Mouse (Mus musculus): Measurements from ENCODE around the gene Dok4.

Dok4 gene

GRCm38 (mm10) chr8:94876197-94876730 is at the start of gene Dok4:
Gene Dok4 (minus strand): TSS chr8:94876330.
- peak; percentile 83 for DNase-seq (ENCODE audit: low read depth, low spot score)

- no peak for DNase-seq (ENCODE audit: low read depth, low spot score)
Measured at GRCm38 (mm10) chr8:94923405-94923804, 47.3 kb upstream of the Dok4 start, which contains the start of gene Adgrg5. Gene Adgrg5 (plus strand): TSS chr8:94923694.

GRCm38 (mm10) chr8:94922602-94923001 is 46.5 kb upstream of the Dok4 start:
- peak; percentile 73 for DNase-seq (ENCODE audit: low read depth, low spot score)

GRCm38 (mm10) chr8:94922176-94922575 is 46.0 kb upstream of the Dok4 start:
- DNase-seq (ENCODE audit: low read depth, low spot score) = no peak

DNA sequence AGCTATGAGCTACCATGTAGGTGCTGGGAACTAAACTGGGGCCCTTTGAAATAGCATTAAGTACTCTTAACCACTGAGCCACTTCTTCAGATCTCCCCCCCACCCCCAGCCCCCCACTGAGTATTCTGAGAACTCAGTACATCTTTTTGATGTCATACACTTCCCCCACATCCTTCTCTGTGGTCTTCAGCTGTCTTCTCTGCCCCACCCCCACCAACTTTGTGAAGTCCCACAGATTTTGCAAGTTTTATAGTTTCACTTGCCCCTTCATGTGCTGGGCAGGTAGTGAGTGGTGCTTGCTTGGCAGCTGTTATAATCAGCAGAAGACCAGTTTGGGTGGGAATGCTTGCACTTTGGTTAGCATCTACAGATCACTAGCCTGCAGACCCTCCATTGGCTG is 43.1 kb upstream of the Dok4 start:
- no peak for DNase-seq (ENCODE audit: low read depth, low spot score)

DNA sequence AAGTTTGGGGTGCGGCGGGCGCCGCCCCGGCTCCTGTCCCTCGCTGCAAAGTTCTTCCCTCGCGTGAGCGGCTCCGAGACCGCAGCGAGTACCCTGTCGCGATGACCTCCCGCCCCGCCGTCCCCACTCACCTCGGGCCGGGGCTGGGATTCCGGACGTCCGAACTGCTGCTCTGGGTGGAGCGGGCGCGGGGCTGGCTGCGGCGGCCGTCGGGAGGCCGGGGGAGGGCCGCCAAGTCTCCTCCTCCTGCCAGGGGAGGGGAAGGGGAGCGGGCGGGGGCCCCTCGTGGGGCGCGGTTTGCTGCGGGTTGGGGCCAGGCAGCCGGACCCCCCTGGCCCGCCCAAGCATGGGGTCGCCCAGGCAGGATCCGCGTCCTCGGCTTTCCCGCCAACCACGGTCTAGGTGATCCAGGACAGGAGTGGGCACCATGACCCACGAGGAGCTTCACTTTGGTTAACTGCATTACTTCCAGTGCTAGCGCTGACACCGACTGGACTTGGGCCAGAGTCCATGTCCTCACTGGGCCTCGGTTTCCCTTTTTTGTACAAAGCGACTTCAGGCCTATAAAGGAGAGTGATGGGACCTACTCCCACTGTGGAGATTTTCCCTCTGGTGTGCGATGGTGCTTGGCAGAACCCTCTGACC is 41.8 kb upstream of the Dok4 start, which contains the start of gene Ccdc102a:
Gene Ccdc102a, minus strand, starts transcription at position 248 of the 645 bp plus-strand sequence.
- DNase-seq (ENCODE audit: low read depth, low spot score) = peak; percentile 16

DNA sequence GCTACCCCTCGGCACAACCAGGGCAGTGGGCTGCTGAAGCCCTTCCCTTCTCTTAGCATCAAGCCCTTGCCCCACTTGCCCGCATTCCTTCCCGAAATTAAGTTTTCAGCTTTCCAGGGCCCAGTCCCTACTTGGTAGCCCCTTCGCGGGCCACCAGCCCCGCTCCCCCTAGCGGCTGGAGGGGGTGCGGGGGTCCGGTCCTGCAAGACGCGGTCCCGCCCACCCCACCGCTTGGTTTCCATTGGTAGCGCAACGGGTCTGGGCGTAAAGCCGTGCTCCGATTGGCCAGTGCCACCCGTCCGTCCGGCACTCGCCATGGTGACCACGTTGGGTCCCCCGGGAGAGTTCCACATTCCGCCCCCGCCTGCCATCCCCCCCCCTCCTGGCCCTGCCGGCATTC is 41.2 kb upstream of the Dok4 start:
- DNase-seq (ENCODE audit: low read depth, low spot score) = peak; percentile 97

DNA sequence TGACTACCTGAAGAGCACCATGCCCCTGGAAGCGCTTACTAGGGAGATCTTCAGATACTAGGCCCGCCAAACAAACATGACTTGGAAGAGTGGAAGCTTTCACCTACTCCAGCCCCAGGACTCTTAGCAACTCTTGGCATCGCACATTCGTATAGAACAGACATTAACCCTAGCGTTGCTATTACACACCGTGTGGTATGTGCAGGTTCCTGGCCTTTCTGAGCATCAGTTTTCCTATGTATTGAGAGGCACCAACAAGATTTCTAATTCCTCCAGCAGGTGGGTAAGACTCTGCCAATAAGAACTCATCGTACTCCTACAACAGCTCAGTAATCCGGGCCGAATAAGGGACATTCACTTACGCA is 40.8 kb upstream of the Dok4 start:
- no peak for DNase-seq (ENCODE audit: low read depth, low spot score)

GRCm38 (mm10) chr8:94916311-94916959 is 40.3 kb upstream of the Dok4 start:
- no peak for DNase-seq (ENCODE audit: low read depth, low spot score)

- DNase-seq (ENCODE audit: low read depth, low spot score) = no peak
Measured at GRCm38 (mm10) chr8:94914701-94915101, 38.6 kb upstream of the Dok4 start.

DNA sequence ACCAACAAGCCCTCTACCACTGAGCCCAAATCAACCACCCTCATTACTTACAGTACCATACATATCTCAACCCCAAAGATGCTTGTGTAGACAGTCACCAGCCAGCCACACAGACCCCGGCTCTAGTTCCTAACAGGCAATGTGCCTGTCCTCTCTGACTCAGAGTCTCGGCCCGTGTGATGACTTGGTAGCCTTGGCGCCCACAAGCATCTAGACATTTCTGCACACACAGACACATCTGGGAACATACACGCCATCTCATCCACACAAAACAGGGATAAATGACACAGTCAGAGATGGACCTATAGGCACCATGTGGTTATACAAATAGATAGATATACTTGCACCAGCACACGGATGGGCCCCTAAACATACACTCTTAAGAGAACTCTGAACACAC is 38.1 kb upstream of the Dok4 start:
- DNase-seq (ENCODE audit: low read depth, low spot score) = no peak

GRCm38 (mm10) chr8:94913061-94913660 is 37.0 kb upstream of the Dok4 start:
- DNase-seq (ENCODE audit: low read depth, low spot score) = peak; percentile 95

- peak; percentile 90 for DNase-seq (ENCODE audit: low read depth, low spot score)
Measured at GRCm38 (mm10) chr8:94908847-94909246, 32.7 kb upstream of the Dok4 start.

DNA sequence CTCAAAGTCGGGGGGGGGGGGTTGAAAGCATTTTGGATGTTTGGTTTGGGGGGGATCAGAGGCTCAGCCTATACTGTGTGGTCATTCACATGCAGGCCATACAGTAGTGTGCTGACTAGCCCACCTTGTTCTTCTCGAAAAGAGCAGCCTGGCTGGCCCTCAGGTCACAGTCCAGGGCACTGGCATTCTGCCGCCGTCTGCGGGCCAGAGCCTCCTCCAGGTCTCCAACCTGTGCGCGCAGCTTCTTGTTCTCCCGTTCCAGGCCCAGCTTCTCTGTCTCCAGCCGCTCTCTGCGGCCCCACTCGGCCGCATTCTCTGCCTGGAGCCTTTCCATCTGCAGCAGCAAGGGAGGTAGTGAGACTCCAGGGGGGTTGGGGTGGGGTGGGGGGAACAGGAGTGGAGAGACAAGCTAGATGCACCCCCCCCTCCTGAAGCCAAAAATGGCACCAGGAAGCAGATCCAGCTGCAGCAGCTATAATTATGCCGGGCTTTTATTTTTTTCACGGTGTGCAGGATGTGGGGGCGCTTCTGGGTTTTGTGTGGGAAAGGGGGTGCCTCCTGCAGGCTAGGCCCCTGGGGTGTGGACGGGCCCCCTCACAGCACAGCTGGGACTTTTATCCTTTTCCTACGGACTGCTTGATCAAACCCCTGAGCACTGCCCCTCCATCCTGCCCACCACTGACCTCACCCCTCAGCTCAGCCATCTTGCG is 31.6 kb upstream of the Dok4 start:
- no peak for DNase-seq (ENCODE audit: low read depth, low spot score)

DNA sequence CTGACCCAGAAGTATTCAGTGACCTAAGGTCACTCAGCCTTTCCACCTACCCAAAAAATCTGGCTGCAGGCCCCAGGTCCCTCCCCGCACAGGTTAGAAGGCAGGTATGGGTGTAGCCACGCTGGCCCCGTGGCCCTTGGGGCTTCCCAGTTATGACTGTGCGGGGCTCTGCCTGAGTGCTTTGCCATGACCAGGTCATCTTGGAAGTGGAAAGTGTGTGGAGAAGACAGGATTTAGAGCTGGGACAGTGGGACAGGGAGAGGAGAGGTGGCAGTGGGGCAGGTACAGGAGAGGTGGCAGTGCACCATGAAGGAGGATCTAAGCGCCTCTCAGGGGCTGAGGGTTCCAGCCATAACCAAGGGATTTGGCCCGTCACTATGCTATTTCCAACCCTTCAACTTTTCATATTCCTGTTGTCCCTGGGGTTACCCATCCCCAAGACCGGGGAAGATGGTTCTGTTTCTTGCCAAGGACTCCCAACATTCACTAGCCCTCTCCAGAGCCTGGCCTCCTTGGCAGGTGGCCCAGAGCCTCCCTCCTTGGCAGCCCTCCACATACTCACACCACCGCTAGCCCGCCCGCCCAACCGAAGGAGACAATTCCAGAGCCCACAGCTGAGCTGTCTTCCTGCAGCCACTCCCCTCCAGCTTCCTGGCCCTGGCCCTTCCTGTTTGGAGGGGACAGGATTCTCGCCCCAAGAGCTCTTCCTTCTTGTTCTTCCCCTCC is 28.5 kb upstream of the Dok4 start:
- no peak for DNase-seq (ENCODE audit: low read depth, low spot score)

- DNase-seq (ENCODE audit: low read depth, low spot score) = no peak
Measured at GRCm38 (mm10) chr8:94903709-94904108, 27.6 kb upstream of the Dok4 start.

DNA sequence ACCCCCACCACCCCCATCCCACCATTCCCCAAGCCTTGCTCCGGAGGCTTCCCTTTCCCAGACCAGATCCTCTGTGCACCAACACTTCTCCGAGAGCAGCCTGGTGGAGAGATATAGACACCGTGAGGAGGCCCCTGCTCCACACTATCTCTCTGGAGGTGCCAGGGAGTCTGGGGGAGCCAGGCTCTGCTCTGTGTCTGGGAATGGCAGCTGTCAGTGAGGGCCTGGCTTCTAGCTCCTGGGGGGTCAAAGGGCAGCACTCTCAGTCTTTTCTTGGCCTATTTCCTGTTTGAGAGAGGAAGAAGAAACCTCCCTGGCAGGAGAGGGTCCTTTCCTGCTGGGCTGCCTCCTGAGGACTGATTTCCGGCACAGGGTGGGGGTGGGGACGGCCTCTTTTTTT is 24.9 kb upstream of the Dok4 start:
- DNase-seq (ENCODE audit: low read depth, low spot score) = peak; percentile 16

DNA sequence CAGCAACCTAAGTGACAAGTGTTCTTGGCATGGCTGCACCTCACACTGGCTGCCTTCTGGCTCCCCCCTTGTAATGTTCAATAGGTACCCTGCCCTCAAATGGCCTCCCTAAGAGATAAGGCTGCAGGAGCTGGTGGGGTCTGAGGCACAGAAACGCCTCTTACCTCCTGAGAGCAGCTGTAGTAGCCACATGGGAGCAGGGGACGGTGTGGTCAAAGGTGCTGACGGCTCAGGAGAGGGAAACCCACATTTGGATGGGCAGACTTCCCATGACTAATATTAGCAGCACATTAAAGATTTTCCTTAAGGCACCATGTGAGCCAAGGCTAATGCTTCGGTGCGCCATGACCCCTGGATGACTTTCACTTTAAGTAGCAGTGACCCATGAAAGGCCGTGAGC is 24.5 kb upstream of the Dok4 start:
- DNase-seq (ENCODE audit: low read depth, low spot score) = no peak

DNA sequence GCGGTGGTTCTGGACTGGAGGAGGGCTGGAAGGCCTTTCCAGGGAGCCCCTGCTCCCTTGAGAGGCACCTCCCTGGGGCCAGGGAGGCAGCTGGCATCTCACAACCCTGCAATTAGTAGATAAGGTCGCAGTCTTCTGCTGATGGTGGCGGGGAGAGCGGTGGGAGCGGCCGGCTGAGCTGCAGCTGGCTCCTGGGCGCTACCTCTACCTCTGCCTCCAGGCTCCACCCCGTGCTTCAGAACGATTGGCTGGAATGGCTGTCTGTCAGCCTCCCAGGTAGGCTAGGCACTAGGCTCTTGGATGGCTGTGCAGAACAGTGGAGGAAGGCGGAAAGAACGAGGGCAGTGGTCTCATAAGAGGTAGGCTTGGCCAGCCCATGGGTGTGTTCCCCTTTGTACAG is 23.1 kb upstream of the Dok4 start:
- DNase-seq (ENCODE audit: low read depth, low spot score) = peak; percentile 87

GRCm38 (mm10) chr8:94892917-94893316 is 16.8 kb upstream of the Dok4 start:
- DNase-seq (ENCODE audit: low read depth, low spot score) = no peak

- no peak for DNase-seq (ENCODE audit: low read depth, low spot score)
Measured at GRCm38 (mm10) chr8:94888383-94889036, 12.4 kb upstream of the Dok4 start.

All from ZHBTc4 (cell line).